Mouse (Mus musculus): ENCODE results near the gene Ifi211.
"Not testable (repeated sequence)": the region's sequence is repeated elsewhere in the genome, so short reads cannot be mapped to it uniquely, and the experiment has no call there.

Gene Ifi211

DNA sequence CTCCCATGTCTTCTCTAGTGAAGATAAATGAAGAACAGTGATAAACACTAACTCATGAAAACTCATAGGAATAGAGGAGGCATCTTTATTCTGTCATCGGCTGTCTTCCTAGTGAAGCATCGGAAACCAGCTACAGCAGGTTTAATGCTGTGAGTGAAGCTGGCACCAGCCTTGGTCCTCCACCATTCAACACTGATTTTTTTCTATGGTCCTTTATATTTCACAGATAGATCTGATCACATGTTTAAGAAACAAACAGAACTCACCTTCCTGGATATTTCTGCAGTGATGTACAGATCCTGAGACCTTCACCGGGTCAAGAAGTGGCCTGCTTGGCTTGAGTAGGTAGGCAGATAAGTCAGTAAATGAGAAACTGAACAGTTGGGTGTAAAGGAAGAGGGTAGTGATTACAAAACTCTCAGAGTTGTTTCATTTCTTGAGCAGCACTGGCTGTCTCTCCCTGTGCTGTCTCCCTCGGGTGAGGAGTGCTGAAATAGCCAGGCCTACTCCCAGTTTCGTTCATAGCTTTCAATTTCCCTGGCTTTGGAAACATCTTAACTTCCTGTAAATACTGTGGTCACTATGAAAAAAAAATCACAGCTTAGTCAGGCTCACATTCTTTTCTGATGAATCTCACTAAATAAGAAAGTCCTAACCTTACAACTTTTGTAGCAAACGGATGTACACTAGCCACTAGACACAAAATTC lies at the start of gene Ifi211:
TSS of gene Ifi211 (minus strand) at position 499 of the 708 bp plus-strand sequence.
- CTCF ChIA-PET, POLR2A ChIA-PET: not testable (repeated sequence)

GRCm38 (mm10) chr1:173961491-173961890 lies 48.6 kb upstream of the Ifi211 start:
- POLR2A ChIA-PET, CTCF ChIA-PET: not testable (repeated sequence)

GRCm38 (mm10) chr1:173959998-173960397 lies 47.2 kb upstream of the Ifi211 start:
- CTCF ChIA-PET, POLR2A ChIA-PET: not testable (repeated sequence)

- CTCF ChIA-PET, POLR2A ChIA-PET: not testable (repeated sequence)
These were observed 43.1 kb upstream of the Ifi211 start for GRCm38 (mm10) chr1:173955839-173956527.

- ChIA-PET CTCF (no interaction called here), POLR2A (no interaction called here)
These were observed 42.4 kb upstream of the Ifi211 start for GRCm38 (mm10) chr1:173955071-173955796.

GRCm38 (mm10) chr1:173953563-173953962 lies 40.7 kb upstream of the Ifi211 start:
- POLR2A ChIA-PET = no interaction called here
- CTCF ChIA-PET = no interaction called here

GRCm38 (mm10) chr1:173949044-173949443 lies 36.2 kb upstream of the Ifi211 start:
- CTCF ChIA-PET = interaction anchor here in 1 of 4 experiments (0.6 kb wide), 1 partner anchor 110 kb away, joined by 3 read pairs; no protein-coding TSS in a partner anchor
- POLR2A ChIA-PET = interaction anchor here in 1 of 4 experiments (1.1 kb wide), 1 partner anchor 139 kb away, joined by 4 read pairs; no protein-coding TSS in a partner anchor

GRCm38 (mm10) chr1:173942780-173943066 lies 29.9 kb upstream of the Ifi211 start:
- POLR2A ChIA-PET = not testable (repeated sequence)
- CTCF ChIA-PET = interaction anchor here in 1 of 4 experiments (0.6 kb wide), 1 partner anchor 140 kb away, joined by 3 read pairs; no protein-coding TSS in a partner anchor

- CTCF ChIA-PET = interaction anchor here in 1 of 4 experiments (0.6 kb wide), 1 partner anchor 140 kb away, joined by 3 read pairs; no protein-coding TSS in a partner anchor
- POLR2A ChIA-PET = interaction anchor here in 1 of 4 experiments (0.6 kb wide), 1 partner anchor 62 kb away, joined by 3 read pairs; no protein-coding TSS in a partner anchor
These were observed 29.3 kb upstream of the Ifi211 start, which contains the start of the genes Mndal and Ifi203 for GRCm38 (mm10) chr1:173941924-173942779. Gene Mndal, minus strand, starts transcription at chr1:173942491. Gene Ifi203, minus strand, starts transcription at chr1:173942672.

- CTCF ChIA-PET, POLR2A ChIA-PET: not testable (repeated sequence)
These were observed 28.7 kb upstream of the Ifi211 start for GRCm38 (mm10) chr1:173941522-173941921.

GRCm38 (mm10) chr1:173919279-173919678 lies 6.4 kb upstream of the Ifi211 start:
- CTCF ChIA-PET, POLR2A ChIA-PET: not testable (repeated sequence)

GRCm38 (mm10) chr1:173914559-173914958 lies 1.7 kb upstream of the Ifi211 start:
- POLR2A ChIA-PET = no interaction called here
- CTCF ChIA-PET = interaction anchor here in 1 of 4 experiments (1.0 kb wide), 1 partner anchor 147 kb away, joined by 4 read pairs; no protein-coding TSS in a partner anchor

- CTCF ChIA-PET, POLR2A ChIA-PET: not testable (repeated sequence)
These were observed 478 bp upstream of the Ifi211 start for GRCm38 (mm10) chr1:173913256-173913791.

- ChIA-PET POLR2A (no interaction called here), CTCF (no interaction called here)
These were observed 910 bp downstream of the Ifi211 start for GRCm38 (mm10) chr1:173911808-173912464.

DNA sequence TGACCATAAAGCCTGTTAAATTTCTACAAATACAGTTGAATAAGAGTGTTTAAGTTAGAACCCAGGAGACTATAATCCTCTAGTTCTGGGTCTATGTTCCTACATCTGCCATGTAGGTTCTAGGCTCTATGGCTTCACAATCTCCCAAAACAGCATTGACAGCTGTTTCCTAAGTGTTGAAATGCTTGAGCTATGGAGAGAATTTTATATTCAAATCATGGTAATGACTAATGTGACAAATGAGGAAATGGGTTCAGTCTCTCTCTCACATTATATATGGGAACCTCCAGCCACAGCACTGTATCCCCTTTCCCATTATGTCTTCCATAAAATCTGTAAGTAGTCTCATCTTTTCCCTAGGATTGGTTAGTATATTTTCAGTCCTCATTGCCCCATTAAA lies 4.5 kb downstream of the Ifi211 start:
- POLR2A ChIA-PET, CTCF ChIA-PET: not testable (repeated sequence)

GRCm38 (mm10) chr1:173905885-173906284 lies 7.0 kb downstream of the Ifi211 start:
- CTCF ChIA-PET, POLR2A ChIA-PET: not testable (repeated sequence)

DNA sequence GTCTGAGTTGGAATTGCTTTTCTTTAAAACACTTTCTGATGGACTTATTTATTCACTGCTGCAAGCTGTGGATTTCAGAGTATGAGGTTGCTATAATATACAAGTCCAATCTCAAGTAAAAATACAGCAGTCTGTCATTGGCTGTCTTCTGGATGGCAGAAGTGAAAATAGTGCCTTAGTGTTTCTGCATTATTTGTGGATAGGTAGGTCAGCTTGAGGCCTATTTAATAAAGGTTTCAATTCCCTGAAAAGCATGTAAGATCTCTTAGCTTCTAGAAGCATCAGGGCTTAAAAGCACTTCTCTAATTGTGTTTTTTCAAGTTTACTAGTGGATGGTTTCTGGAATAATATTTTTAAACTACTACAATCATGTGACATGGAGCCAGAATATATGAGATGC lies 23.1 kb downstream of the Ifi211 start:
- CTCF ChIA-PET, POLR2A ChIA-PET: not testable (repeated sequence)

GRCm38 (mm10) chr1:173887026-173887787 lies 25.6 kb downstream of the Ifi211 start:
- POLR2A ChIA-PET, CTCF ChIA-PET: not testable (repeated sequence)
